Mouse (Mus musculus) kidney, adult 2 months (tissue): ENCODE measurements around the gene Dgkh. TPM values are rescaled to one million over a fixed set of nuclear protein-coding genes. Genes with fewer than 3 reads are reported as not detected.

Experiments
- DNase-seq: peaks from one replicate; pipeline ENCODE4 v3.0.0; 2021
- H3K27ac ChIP-seq: fragments of 200-500 bp; 2 replicates; pipeline ENCODE4 v1.5.1; 2012; ENCODE audit warnings: low read depth, low read length, control low read depth, inconsistent platforms; ENCODE audit not compliant: insufficient read depth
- H3K27me3 ChIP-seq: fragments of 200-500 bp; replicated peaks from 2 replicates; pipeline ENCODE4 v1.6.1; 2012; ENCODE audit warnings: mild to moderate bottlenecking, moderate library complexity, low read length, inconsistent platforms; ENCODE audit not compliant: control insufficient read depth, insufficient read depth
- H3K36me3 ChIP-seq: fragments of 200-500 bp; 2 replicates; pipeline ENCODE4 v1.6.1; 2012; ENCODE audit warnings: mild to moderate bottlenecking, moderate library complexity, low read length, inconsistent platforms; ENCODE audit not compliant: control insufficient read depth, insufficient read depth
- H3K4me1 ChIP-seq: fragments of 200-500 bp; 2 replicates; pipeline ENCODE4 v1.6.1; 2011; ENCODE audit warnings: low read length; ENCODE audit not compliant: control insufficient read depth, insufficient read depth
- H3K4me3 ChIP-seq: fragments of 200-500 bp; 2 replicates; pipeline ENCODE4 v1.5.1; 2011; ENCODE audit warnings: mild to moderate bottlenecking, low read depth, low read length, control low read depth; ENCODE audit not compliant: insufficient read depth
- CTCF ChIP-seq: fragments of 200-500 bp; conservative IDR thresholded peaks from 2 replicates; pipeline ENCODE4 v1.5.1; 2011; ENCODE audit warnings: low read depth, mild to moderate bottlenecking, control low read depth, low read length, moderate library complexity, mixed read lengths; ENCODE audit not compliant: insufficient read depth, insufficient read length
- POLR2A ChIP-seq: fragments of 200-500 bp; IDR thresholded peaks from one replicate; pipeline ENCODE4 v1.6.1; 2011; ENCODE audit warnings: low read depth, low read length, control low read depth
- WGBS: fragments of 180-500 bp; shearing (Covaris S2); methylation state at CpG from one replicate; pipeline ENCODE4 v1.1.7; 2018; 5-methylcytosine and 5-hydroxymethylcytosine counted together
- polyA plus RNA-seq: library from polyadenylated mRNA; depleted of rRNA; stranded (reverse); fragments of >200 nt; gene quantifications from 2 replicates; pipeline ENCODE4 v1.2.3, GENCODE M21; 2012

The Dgkh gene
- polyA plus RNA-seq, 1 experiment: 1.9 TPM

GRCm38 (mm10) chr14:78661462-78661861 is 71.1 kb downstream of the Dgkh start:
- Histone ChIP-seq H3K4me3 (no peak overlapping the region), H3K27ac (no peak overlapping the region), H3K27me3 (no peaks in the 10 kb centered on the region), H3K4me1 (no peaks in the 10 kb centered on the region), H3K36me3 (no peaks in the 10 kb centered on the region)
- no peak for DNase-seq
- TF ChIP-seq CTCF: no peak
- no peak for TF ChIP-seq POLR2A
- WGBS: 97% methylated on average over 14 of the region's 14 CpGs

- Histone ChIP-seq H3K27me3 (no peaks in the 10 kb centered on the region), H3K27ac (no peak overlapping the region), H3K4me1 (no peaks in the 10 kb centered on the region), H3K4me3 (no peak overlapping the region), H3K36me3 (no peaks in the 10 kb centered on the region)
- no peak for DNase-seq
- TF ChIP-seq CTCF (no peak), POLR2A (no peak)
- WGBS: 98% methylated on average over 6 of the region's 6 CpGs
Measured at GRCm38 (mm10) chr14:78658697-78659096, 73.9 kb downstream of the Dgkh start.

GRCm38 (mm10) chr14:78656832-78657626 is 75.5 kb downstream of the Dgkh start:
- WGBS: 71% methylated on average over 18 of the region's 18 CpGs
- no peak for DNase-seq
- no peaks in the 10 kb centered on the region; the same call in 1 of the 2 replicates for H3K36me3 ChIP-seq
- no peak overlapping the region for H3K4me3 ChIP-seq
- H3K27me3 ChIP-seq: no peaks in the 10 kb centered on the region
- H3K4me1 ChIP-seq: no peaks in the 10 kb centered on the region
- no peak overlapping the region for H3K27ac ChIP-seq
- TF ChIP-seq CTCF (no peak), POLR2A (no peak)

- no peak for DNase-seq
- TF ChIP-seq CTCF (no peak), POLR2A (no peak)
- WGBS: 90% methylated on average over 7 of the region's 7 CpGs
Measured at GRCm38 (mm10) chr14:78654939-78655556, 77.5 kb downstream of the Dgkh start.

GRCm38 (mm10) chr14:78654196-78654595 is 78.4 kb downstream of the Dgkh start:
- H3K36me3 ChIP-seq: no peaks in the 10 kb centered on the region; the same call in 1 of the 2 replicates
- no peak overlapping the region for H3K27ac ChIP-seq
- WGBS: 75% methylated on average over 10 of the region's 10 CpGs
- H3K27me3 ChIP-seq: no peaks in the 10 kb centered on the region
- no peak overlapping the region for H3K4me3 ChIP-seq
- no peak for TF ChIP-seq POLR2A
- H3K4me1 ChIP-seq: no peaks in the 10 kb centered on the region
- DNase-seq: no peak

More at GRCm38 (mm10) chr14:78654939-78655556, 77.5 kb downstream of the Dgkh start:
- no peak overlapping the region for H3K4me3 ChIP-seq
- no peak overlapping the region for H3K27ac ChIP-seq
- H3K27me3 ChIP-seq: no peaks in the 10 kb centered on the region
- H3K36me3 ChIP-seq: no peaks in the 10 kb centered on the region; the same call in 1 of the 2 replicates
- no peaks in the 10 kb centered on the region for H3K4me1 ChIP-seq

GRCm38 (mm10) chr14:78653333-78653732 is 79.2 kb downstream of the Dgkh start:
- Histone ChIP-seq H3K27ac (no peak overlapping the region), H3K27me3 (no peaks in the 10 kb centered on the region), H3K4me1 (no peaks in the 10 kb centered on the region), H3K36me3 (no peaks in the 10 kb centered on the region; the same call in 1 of the 2 replicates), H3K4me3 (no peak overlapping the region)
- TF ChIP-seq POLR2A (no peak), CTCF (no peak)
- DNase-seq: no peak
- 91% methylated on average over 5 of the region's 5 CpGs for WGBS

GRCm38 (mm10) chr14:78651696-78652095 is 80.9 kb downstream of the Dgkh start:
- no peaks in the 10 kb centered on the region for H3K4me1 ChIP-seq
- H3K27me3 ChIP-seq: no peaks in the 10 kb centered on the region
- no peak overlapping the region for H3K4me3 ChIP-seq
- no peak overlapping the region for H3K27ac ChIP-seq
- H3K36me3 ChIP-seq: no peaks in the 10 kb centered on the region; the same call in 1 of the 2 replicates
- WGBS: 86% methylated on average over 7 of the region's 7 CpGs
- DNase-seq: no peak
- no peak for TF ChIP-seq POLR2A
- no peak for TF ChIP-seq CTCF
